Mouse (Mus musculus) adrenal gland, postnatal 14 days (tissue): ENCODE results near the gene Cldn5. TPM values are rescaled to one million over a fixed set of nuclear protein-coding genes. Genes with fewer than 3 reads are reported as not detected.

Source experiments
- DNase-seq: peaks from one replicate; pipeline ENCODE4 v3.0.0; 2021; ENCODE audit warnings: mixed read lengths
- long read RNA-seq, 2 experiments: library from polyadenylated mRNA; stranded (forward); transcript quantifications; one replicate each; pipeline ENCODE4 v2.0.0; 2021
- total RNA-seq: library from RNA; stranded (reverse); gene quantifications from 2 replicates; pipeline ENCODE4 v1.2.3, GENCODE M21; 2021

The Cldn5 gene
- 44.5 and 61.0 TPM in 2 replicates for total RNA-seq
- long read RNA-seq, experiment 1, transcript Cldn5-201 (1 exons, 1,416 nt), result major isoform, 260 of 260 reads
- long read RNA-seq, experiment 1, partial matches to known transcripts, result 0 of 260 reads
- long read RNA-seq, experiment 1, other reads (novel, unspliced or antisense), result 0 of 260 reads
- long read RNA-seq, experiment 2, transcript Cldn5-201 (1 exons, 1,416 nt), result major isoform, 180 of 180 reads
- long read RNA-seq, experiment 2, partial matches to known transcripts, result 0 of 180 reads
- long read RNA-seq, experiment 2, other reads (novel, unspliced or antisense), result 0 of 180 reads

DNA sequence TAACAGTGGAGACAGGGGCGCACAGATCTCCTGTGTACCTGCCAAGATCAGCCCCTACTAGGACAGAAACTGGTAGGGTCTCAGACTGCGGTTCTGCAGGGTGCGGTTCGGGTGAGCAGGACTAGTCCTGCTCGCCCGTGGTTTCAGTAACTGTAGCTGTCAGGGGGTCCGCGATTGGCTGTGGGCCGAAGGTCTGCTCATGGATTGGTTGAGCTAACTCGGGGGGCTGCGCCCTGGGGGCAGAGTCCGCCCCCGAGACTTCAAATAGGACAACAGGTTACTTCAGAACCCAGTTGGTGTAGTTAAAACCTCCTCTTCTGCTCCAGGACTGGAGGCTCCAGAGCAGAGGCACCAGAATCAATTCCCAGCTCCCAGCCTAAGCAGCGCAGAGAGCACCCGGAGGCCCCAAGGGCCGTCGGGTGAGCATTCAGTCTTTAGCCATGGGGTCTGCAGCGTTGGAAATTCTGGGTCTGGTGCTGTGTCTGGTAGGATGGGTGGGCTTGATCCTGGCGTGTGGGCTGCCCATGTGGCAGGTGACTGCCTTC, at the start of gene Cldn5:
Gene Cldn5 (plus strand): TSS at position 292 of the 545 bp plus-strand sequence.
- DNase-seq, result peak; percentile 72

- DNase-seq, result no peak
Measured at GRCm38 (mm10) chr16:18727536-18728499, 48.8 kb upstream of the Cldn5 start.

- DNase-seq, result no peak
Measured at GRCm38 (mm10) chr16:18729185-18729584, 47.5 kb upstream of the Cldn5 start.

DNA sequence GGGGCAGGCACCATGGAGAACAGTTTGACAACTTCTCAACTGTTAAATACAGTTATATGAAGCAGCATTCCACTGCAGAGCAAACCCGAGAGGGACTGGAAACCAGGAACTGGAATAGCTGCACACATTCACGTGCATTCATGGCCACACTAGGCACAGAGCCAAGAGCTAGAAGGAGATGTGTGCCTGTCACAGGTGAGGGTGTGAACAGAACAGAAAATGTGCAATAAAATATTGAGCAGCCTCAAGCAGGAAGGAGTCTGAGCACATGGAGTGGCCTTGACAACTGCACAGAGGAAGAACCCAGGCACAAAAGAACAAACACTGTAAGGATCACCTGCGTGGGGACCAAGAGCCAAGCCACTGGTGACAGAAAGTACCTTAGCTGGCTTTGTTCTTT, 46.0 kb upstream of the Cldn5 start:
- no peak for DNase-seq

GRCm38 (mm10) chr16:18733100-18733956, 43.3 kb upstream of the Cldn5 start:
- DNase-seq, result peak; percentile 56

GRCm38 (mm10) chr16:18738303-18738702, 38.3 kb upstream of the Cldn5 start:
- no peak for DNase-seq

DNA sequence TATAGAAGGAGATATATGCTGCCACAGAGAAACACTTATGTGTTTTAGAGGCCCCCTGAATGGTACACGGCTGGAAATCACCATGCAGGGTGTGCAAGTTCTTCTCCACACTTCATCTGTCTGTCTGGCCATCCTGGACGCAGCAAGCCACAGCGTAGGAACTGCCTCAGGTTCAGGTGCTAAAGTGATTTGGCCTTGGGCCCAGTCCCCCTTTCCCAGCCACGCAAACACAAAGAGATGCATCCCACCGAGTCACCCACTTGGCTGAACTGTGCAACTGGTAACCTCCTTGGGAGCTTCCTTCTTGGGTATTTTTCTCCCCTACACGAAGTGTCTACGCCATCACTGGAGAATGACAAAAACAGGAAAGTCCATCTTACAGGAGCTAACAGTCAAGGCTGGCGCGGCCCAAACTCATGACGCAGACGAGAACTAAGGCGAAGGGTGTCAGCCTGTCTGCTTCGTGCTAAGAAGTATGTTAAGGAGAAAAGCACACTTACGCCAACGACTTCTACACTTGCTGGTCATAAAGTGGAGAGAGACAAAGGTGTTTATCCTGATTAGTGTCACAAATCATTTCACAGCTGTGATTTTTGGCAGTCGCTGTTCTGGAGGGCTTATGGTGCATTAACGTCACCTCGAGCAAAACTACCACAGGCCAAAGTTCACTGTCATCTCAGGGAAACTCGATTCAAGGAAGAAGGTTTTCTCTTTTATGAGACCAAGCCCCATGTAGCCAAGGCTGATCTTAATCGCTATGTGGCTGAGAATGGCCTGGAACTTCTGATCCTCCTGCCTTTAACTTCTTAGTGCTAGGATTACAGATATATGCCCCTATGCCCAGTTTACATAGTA, 30.2 kb upstream of the Cldn5 start:
- no peak for DNase-seq

- peak; percentile 14 for DNase-seq
Measured at GRCm38 (mm10) chr16:18751101-18751500, 25.5 kb upstream of the Cldn5 start.

DNA sequence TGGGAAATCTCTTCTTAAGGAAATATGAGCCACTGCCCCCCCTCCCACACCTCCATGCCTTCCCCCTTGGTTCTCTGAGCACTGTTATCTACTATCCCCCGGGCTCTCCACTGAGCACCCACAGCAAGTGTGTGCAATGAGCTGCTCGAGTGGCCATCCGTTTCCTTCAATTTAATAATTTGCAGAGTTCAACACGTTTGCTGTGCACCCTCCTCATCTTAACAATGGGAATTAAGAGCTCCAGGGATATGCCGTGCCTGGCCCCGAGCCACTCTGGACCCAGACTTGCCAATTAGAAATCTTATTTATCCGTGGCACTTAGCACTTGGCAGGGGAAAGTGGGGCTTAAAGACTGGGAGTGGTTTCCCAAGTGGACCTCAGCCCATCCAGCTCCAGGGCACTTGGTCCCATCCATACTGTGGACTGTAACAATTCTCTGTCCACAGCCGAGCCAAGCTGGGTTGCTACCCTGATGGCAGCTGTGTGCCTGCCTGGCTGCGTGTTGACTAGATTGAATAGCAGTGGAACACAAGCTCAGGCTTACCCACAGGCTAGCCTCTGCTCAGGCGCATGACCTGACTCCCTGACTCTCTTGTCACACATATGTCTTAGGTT, 24.7 kb upstream of the Cldn5 start:
- no peak for DNase-seq

DNA sequence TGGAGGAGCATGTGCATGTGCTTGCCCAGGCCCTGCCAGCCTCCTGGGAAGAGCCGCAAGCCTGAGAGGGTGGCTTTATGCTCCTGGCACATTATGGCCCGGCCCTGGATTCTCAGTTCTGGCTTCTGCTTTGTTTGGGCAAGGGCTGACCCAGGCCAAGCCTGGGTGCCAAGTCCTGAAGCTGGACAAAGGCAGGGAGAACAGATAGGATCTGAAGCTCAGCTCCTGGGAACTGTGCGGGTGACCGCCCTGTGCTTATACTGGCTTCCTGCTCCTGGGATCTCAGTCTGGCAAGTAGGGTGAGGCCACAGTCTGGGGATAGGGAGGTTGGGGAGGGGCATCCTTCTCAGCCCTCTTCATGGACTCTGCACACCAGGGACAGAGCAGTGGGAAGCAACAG, 14.9 kb upstream of the Cldn5 start:
- no peak for DNase-seq

- no peak for DNase-seq
Measured at GRCm38 (mm10) chr16:18762960-18763359, 13.7 kb upstream of the Cldn5 start.

GRCm38 (mm10) chr16:18766390-18766789, 10.3 kb upstream of the Cldn5 start:
- DNase-seq, result no peak

DNA sequence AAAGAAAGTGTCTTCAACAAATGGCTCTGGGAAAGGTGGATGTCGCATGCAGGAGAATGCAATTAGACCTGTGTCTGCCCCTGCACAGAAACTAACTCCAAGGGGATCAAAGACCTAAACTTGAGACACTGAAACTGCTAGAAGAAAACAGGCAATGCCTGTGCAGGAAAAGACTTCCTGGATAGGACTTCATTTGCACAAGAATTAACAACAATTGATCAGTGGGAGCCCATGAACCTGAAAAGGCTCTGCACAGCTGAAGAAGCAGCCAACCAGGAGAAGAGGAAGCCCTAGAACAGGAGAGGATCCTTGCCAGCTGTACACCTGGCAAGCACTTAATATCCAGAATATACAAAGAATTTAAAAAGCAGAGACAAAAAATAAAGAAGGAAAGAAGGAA, 7.1 kb upstream of the Cldn5 start:
- no peak for DNase-seq

DNA sequence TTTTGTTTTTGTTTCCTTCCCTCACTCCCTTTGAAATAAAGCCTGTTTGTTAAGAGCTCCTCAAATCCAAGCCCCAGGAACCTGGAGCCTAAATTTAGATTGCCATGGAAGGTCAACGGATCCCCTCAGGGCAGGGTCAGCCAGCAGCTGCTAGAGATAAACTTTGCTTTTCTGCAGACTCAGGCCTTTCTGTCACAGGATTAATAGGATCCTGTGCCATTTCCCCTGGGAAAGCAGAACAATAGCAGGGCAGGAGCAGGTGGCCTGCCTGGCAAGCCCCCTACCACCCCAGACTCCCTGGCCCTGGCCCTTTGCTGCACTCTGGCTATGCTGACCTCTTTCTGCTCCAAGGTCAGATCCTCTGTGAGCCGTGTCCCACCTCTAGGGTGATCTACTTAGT, 2.7 kb upstream of the Cldn5 start:
- DNase-seq, result peak; percentile 48

GRCm38 (mm10) chr16:18775621-18776555, 759 bp upstream of the Cldn5 start:
- peak; percentile 65 for DNase-seq

- peak; percentile 55 for DNase-seq
Measured at GRCm38 (mm10) chr16:18777101-18778080, 744 bp downstream of the Cldn5 start.

- DNase-seq, result no peak
Measured at GRCm38 (mm10) chr16:18778461-18778860, 1.8 kb downstream of the Cldn5 start.

GRCm38 (mm10) chr16:18781810-18782209, 5.2 kb downstream of the Cldn5 start:
- no peak for DNase-seq
